Mouse (Mus musculus) ES-E14 (cell line): Measurements from ENCODE around the gene Gpm6a.

Experiments
- CHD2 ChIP-seq: IDR thresholded peaks from 2 replicates; pipeline ENCODE4 v1.6.1; 2014; ENCODE audit warnings: mild to moderate bottlenecking, low read depth, low read length, inconsistent platforms
- HCFC1 ChIP-seq: IDR thresholded peaks from 2 replicates; pipeline ENCODE4 v1.6.1; 2012; ENCODE audit warnings: low read length, inconsistent platforms, borderline replicate concordance; ENCODE audit not compliant: insufficient read depth
- ZC3H11A ChIP-seq: IDR thresholded peaks from 2 replicates; pipeline ENCODE4 v1.6.1; 2012; ENCODE audit warnings: low read depth, mild to moderate bottlenecking, inconsistent platforms, low read length, borderline replicate concordance

DNA sequence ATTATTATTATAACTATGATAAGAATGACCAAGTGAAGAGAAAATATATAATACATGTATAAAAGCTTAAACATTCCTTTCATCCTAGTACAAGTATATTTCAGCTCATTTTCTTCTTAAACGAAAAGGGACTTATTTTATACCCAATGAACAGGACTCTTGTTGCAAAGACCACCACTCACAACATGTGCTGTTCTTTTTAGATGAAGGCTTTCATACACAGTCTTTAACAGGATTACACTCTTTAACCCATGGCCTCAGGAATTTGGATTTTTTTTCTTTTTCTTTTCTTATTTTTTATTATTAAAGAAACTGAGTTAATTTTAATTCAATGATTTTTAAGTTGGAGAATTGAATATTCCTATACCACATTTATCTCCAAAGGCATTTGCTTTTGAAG is 20.4 kb downstream of the Gpm6a start:
- TF ChIP-seq ZC3H11A (no peak), HCFC1 (no peak), CHD2 (no peak)
